Mouse (Mus musculus): ENCODE data around the gene Efhd1.
A peak's percentile ranks its signal among the peaks of the same experiment; 100 is the strongest.

The Efhd1 gene

GRCm38 (mm10) chr1:87309621-87310020 is 45.5 kb downstream of the Efhd1 start:
- DNase-seq (ENCODE audit: low spot score), result no peak

GRCm38 (mm10) chr1:87312681-87313080 is 48.5 kb downstream of the Efhd1 start:
- DNase-seq (ENCODE audit: low spot score), result no peak

DNA sequence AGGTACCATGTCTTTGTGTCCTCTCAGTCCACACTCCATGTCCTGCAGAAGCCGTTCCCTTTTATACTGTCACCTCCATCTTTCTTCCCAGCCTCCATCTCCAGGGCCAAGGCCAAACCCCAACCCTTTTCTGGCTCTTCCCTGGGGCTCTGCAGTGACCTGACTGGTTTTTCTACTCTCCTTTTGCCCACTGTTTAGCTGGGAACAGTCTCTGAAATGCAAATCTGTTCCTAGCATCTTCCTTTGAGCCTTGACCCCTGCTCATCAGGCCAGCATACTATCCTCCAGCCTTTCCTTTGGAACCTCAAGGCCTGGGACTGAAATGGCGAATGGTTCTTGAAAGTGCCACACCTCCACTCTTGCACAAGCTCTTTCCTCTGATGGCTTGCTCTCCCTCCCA is 49.0 kb downstream of the Efhd1 start:
- no peak for DNase-seq (ENCODE audit: low spot score)

GRCm38 (mm10) chr1:87313843-87314570 is 49.8 kb downstream of the Efhd1 start:
- no peak for DNase-seq (ENCODE audit: low spot score)

DNA sequence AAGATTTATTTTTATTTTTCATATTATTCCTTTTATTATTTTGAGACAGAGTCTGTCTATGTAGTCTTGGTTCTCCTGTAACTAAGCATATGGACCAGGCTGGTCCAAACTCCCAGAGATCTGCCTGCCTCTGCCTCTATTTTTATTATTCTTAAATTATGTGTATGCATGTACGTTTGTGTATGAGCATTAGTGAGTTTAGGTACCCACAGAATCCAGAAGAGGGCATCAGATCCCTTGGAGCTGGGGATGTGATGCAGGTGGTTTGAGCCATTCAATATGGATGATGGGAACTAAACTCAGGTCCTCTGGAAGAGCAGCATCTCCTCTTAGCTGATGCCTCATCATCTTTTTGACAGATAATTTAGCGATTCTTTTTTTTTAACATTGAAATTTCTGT is 51.3 kb downstream of the Efhd1 start:
- DNase-seq (ENCODE audit: low spot score), result no peak

DNA sequence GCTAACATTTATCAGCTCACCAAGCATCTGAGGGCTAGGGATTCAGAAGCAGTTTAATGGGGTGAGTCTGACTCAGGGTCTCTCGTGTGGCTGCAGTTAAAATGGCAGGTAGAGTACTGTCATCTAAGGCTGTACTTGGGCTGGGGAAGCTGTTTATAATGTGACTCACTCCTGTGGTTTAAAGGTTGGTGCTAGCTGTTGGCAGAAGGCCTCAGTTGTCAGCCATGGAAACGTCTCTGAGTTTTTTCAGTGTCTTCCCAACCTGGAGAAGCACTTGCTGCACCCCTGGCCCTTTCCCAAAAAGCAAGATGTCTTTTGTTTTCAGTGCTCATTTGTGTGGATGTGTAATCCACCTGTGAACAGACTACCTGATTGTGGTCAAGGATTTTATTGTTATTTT is 51.7 kb downstream of the Efhd1 start:
- DNase-seq (ENCODE audit: low spot score), result no peak

DNA sequence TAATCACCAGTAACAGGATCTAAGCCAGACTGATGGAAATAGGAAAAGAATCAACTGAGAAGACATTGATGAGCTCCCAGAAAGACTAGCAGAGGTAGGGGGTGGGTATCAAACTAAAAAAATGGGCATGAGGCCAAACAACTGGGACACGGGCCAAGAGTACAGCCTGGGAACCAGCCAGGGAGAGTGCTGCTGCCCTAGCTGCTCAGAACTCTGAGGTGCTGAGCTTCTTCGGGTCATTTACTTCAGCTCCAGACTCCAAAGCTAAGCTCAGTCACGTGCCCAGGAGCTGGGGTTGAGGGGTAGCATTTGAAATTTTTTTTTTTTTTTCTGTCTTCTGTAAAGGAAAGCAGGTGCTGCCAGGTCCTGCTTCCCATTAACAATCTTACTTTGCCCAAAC is 52.5 kb downstream of the Efhd1 start:
- DNase-seq (ENCODE audit: low spot score), result peak; percentile 22

- no peak for DNase-seq (ENCODE audit: low spot score)
Measured at GRCm38 (mm10) chr1:87321071-87321470, 56.9 kb downstream of the Efhd1 start.

- DNase-seq (ENCODE audit: low spot score), result no peak
Measured at GRCm38 (mm10) chr1:87322778-87323177, 58.6 kb downstream of the Efhd1 start.

DNA sequence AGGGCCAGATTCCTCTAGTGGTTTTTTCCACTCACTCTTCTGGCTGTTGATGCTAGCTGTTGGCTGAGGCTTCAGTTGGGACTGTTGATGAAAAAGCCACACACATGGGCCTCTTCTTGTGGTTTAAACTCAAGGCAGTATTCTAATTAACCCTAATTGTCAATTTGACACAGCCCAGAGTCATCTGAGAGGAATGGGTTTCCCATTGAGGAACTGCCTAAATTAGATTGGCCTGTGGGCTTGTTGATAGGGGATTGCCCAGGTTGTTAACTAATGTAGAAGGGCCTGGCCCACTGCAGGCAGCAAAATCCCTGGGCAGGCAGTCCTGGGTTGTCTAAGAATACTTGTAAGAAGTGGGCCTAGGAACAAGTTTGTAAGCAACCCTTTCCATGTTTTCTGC is 60.5 kb downstream of the Efhd1 start:
- DNase-seq (ENCODE audit: low spot score), result no peak

DNA sequence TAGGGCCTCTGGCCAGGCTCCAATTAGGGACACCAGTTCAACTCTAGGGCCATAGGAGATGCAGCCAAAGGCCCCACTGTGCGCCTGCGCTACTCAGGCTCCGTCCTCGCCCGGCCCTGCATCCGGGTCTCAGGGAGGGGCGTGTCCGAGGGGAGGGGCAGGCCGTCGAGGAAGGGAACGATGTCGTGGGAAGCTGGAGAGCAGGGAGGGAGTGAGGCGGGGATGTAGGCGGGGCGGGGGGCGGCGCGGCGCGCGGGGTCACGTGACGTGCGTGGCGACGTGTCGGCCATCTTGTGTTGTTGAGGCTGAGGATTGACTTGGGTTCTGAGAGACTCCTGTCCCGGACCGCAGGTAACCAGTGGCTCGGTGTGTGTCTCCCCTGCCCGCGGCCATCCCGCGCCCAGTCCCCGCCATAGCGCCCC is 62.6 kb downstream of the Efhd1 start, which contains the start of gene Gigyf2:
TSS of gene Gigyf2 (plus strand) at position 257 of the 422 bp plus-strand sequence.
- peak; percentile 84 for DNase-seq (ENCODE audit: low spot score)

GRCm38 (mm10) chr1:87327165-87327861 is 63.1 kb downstream of the Efhd1 start:
- peak; percentile 45 for DNase-seq (ENCODE audit: low spot score)

DNA sequence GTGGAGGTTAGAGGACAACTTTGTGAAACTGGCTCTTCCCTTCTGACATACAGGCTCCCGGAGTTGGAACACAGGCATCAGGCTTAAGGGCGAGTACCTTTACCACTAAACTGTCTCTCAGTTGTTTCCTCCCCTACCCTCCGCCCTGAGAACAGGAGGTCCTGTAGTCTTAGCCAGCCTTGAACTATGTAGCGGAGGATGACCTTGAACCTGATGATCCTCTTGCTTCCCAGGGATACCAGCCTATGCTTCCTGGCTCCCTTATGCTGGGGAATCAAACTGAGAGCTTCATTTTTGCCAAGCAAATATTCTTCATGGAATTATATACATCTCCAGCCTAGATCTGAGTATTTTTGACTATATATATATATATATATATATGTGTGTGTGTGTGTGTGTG is 67.6 kb downstream of the Efhd1 start:
- no peak for DNase-seq (ENCODE audit: low spot score)

GRCm38 (mm10) chr1:87350576-87350975 is 86.4 kb downstream of the Efhd1 start:
- DNase-seq (ENCODE audit: low spot score), result no peak

DNA sequence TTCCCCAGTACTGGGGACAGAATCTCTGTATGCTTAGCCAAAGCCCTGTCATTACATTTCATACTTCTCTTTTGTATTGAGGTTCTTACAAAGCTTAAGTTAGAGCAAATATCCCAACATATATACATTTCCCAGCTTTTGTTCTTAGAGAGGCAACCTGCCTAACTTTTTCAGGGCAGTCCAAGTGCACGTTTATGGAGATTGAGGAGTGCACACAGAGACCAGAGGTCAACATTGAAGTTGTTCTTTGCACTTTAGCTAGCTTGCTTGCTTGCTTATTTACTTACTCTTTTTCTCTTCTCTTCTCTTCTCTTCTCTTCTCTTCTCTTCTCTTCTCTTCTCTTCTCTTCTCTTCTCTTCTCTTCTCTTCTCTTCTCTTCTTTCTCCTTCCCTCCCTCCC is 96.1 kb downstream of the Efhd1 start:
- no peak for DNase-seq (ENCODE audit: low spot score)

Data from ovary, postnatal 10 days (tissue).